Mouse (Mus musculus) embryonic facial prominence, embryonic 10.5 days (tissue): ENCODE measurements around the gene Wdr4. TPM values are rescaled to one million over a fixed set of nuclear protein-coding genes. Genes with fewer than 3 reads are reported as not detected.

Experiments used
- DNase-seq: peaks from one replicate; pipeline ENCODE4 v3.0.0-alpha.2; 2017; ENCODE audit warnings: low spot score
- H3K27ac ChIP-seq: fragments of 300-500 bp; sonication (generic); replicated peaks from 2 replicates; pipeline ENCODE4 v1.5.1; 2016; ENCODE audit warnings: mild to moderate bottlenecking
- H3K27me3 ChIP-seq: fragments of 300-500 bp; sonication (generic); replicated peaks from 2 replicates; pipeline ENCODE4 v1.6.1; 2016; ENCODE audit warnings: low read depth, mild to moderate bottlenecking; ENCODE audit not compliant: poor library complexity, severe bottlenecking
- H3K36me3 ChIP-seq: fragments of 300-500 bp; sonication (generic); replicated peaks from 2 replicates; pipeline ENCODE4 v1.6.1; 2016; ENCODE audit warnings: mild to moderate bottlenecking, moderate library complexity
- H3K4me1 ChIP-seq: fragments of 300-500 bp; sonication (generic); 2 replicates; pipeline ENCODE4 v1.6.1; 2016
- H3K4me3 ChIP-seq: fragments of 300-500 bp; sonication (generic); 2 replicates; pipeline ENCODE4 v1.5.1; 2016; ENCODE audit warnings: mild to moderate bottlenecking, moderate library complexity
- H3K9me3 ChIP-seq: fragments of 300-500 bp; sonication (generic); 2 replicates; pipeline ENCODE4 v1.6.1; 2016; ENCODE audit warnings: mild to moderate bottlenecking
- WGBS: fragments of 180-500 bp; shearing (Covaris S2); methylation state at CpG from one replicate; pipeline ENCODE4 v1.1.7; 2016; 5-methylcytosine and 5-hydroxymethylcytosine counted together
- polyA plus RNA-seq: library from polyadenylated mRNA; unstranded; fragments of >200 nt; fragmentation: Nextera tagmentation; extraction: Ambion mirVana; gene quantifications from 2 replicates; pipeline ENCODE4 v1.2.1, GENCODE M21; 2016

Gene Wdr4
- polyA plus RNA-seq, 1 experiment from 2014 or later, result 67.7 TPM

- H3K27ac ChIP-seq, result no peak overlapping the region
- peaks cover 100% of the 10 kb centered on the region for H3K36me3 ChIP-seq
- H3K27me3 ChIP-seq, result no peaks in the 10 kb centered on the region
- H3K4me1 ChIP-seq, result no peaks in the 10 kb centered on the region
- no peaks in the 10 kb centered on the region for H3K9me3 ChIP-seq
- no peak overlapping the region for H3K4me3 ChIP-seq
- 91% methylated on average over 12 of the region's 12 CpGs for WGBS
- no peak for DNase-seq
Measured at GRCm38 (mm10) chr17:31503337-31503736, 16.4 kb downstream of the Wdr4 start.

- H3K4me1 ChIP-seq, result no peaks in the 10 kb centered on the region
- DNase-seq, result no peak
- WGBS, result 91% methylated on average over 12 of the region's 12 CpGs
- H3K36me3 ChIP-seq, result peaks cover 100% of the 10 kb centered on the region
- H3K27me3 ChIP-seq, result no peaks in the 10 kb centered on the region
- no peak overlapping the region for H3K27ac ChIP-seq
- no peak overlapping the region for H3K4me3 ChIP-seq
- no peaks in the 10 kb centered on the region for H3K9me3 ChIP-seq
Measured at GRCm38 (mm10) chr17:31502261-31502927, 17.4 kb downstream of the Wdr4 start.

- Histone ChIP-seq H3K27me3 (no peaks in the 10 kb centered on the region), H3K4me3 (no peak overlapping the region), H3K36me3 (peaks cover 100% of the 10 kb centered on the region), H3K4me1 (no peaks in the 10 kb centered on the region), H3K9me3 (no peaks in the 10 kb centered on the region), H3K27ac (no peak overlapping the region)
- DNase-seq, result no peak
- WGBS, result 80% methylated on average over 3 of the region's 3 CpGs
Measured at GRCm38 (mm10) chr17:31500908-31501307, 18.9 kb downstream of the Wdr4 start.

- Histone ChIP-seq H3K27ac (no peak overlapping the region), H3K9me3 (no peaks in the 10 kb centered on the region), H3K4me1 (no peaks in the 10 kb centered on the region), H3K36me3 (peaks cover 100% of the 10 kb centered on the region), H3K4me3 (no peak overlapping the region), H3K27me3 (no peaks in the 10 kb centered on the region)
- 90% methylated on average over 8 of the region's 8 CpGs for WGBS
- no peak for DNase-seq
Measured at GRCm38 (mm10) chr17:31500416-31500815, 19.4 kb downstream of the Wdr4 start.

GRCm38 (mm10) chr17:31499725-31500124 is 20.1 kb downstream of the Wdr4 start:
- DNase-seq, result no peak
- H3K27me3 ChIP-seq, result no peaks in the 10 kb centered on the region
- no peaks in the 10 kb centered on the region for H3K4me1 ChIP-seq
- peaks cover 100% of the 10 kb centered on the region for H3K36me3 ChIP-seq
- 95% methylated on average over 12 of the region's 12 CpGs for WGBS
- no peak overlapping the region for H3K4me3 ChIP-seq
- no peaks in the 10 kb centered on the region for H3K9me3 ChIP-seq
- no peak overlapping the region for H3K27ac ChIP-seq

GRCm38 (mm10) chr17:31497726-31498125 is 22.1 kb downstream of the Wdr4 start:
- Histone ChIP-seq H3K27ac (no peak overlapping the region), H3K36me3 (peaks cover 80% of the 10 kb centered on the region), H3K9me3 (no peaks in the 10 kb centered on the region), H3K4me3 (no peak overlapping the region), H3K4me1 (no peaks in the 10 kb centered on the region), H3K27me3 (no peaks in the 10 kb centered on the region)
- no peak for DNase-seq
- whole genome bisulfite sequencing, result 90% methylated on average over 6 of the region's 6 CpGs

GRCm38 (mm10) chr17:31494989-31495388 is 24.8 kb downstream of the Wdr4 start:
- Histone ChIP-seq H3K4me3 (no peak overlapping the region), H3K36me3 (peaks cover 53% of the 10 kb centered on the region), H3K27me3 (no peaks in the 10 kb centered on the region), H3K4me1 (no peaks in the 10 kb centered on the region), H3K27ac (no peak overlapping the region), H3K9me3 (no peaks in the 10 kb centered on the region)
- DNase-seq, result no peak
- WGBS, result 87% methylated on average over 1 of the region's 1 CpGs

GRCm38 (mm10) chr17:31492416-31492815 is 27.4 kb downstream of the Wdr4 start:
- 0 out of 2 replicates have a peak overlapping the region, but pooled peaks have one; percentile 6 for H3K27ac ChIP-seq
- 0% methylated on average over 2 of the region's 2 CpGs for WGBS
- no peaks in the 10 kb centered on the region for H3K27me3 ChIP-seq
- H3K36me3 ChIP-seq, result peaks cover 27% of the 10 kb centered on the region
- no peak overlapping the region for H3K4me3 ChIP-seq
- H3K9me3 ChIP-seq, result no peaks in the 10 kb centered on the region
- peak; percentile 83 for DNase-seq
- H3K4me1 ChIP-seq, result peaks cover 8% of the 10 kb centered on the region

- peaks cover 17% of the 10 kb centered on the region for H3K4me1 ChIP-seq
- no peak overlapping the region for H3K4me3 ChIP-seq
- peaks cover 16% of the 10 kb centered on the region for H3K36me3 ChIP-seq
- DNase-seq, result no peak
- no peaks in the 10 kb centered on the region for H3K27me3 ChIP-seq
- no peaks in the 10 kb centered on the region for H3K9me3 ChIP-seq
- H3K27ac ChIP-seq, result no peak overlapping the region
Measured at GRCm38 (mm10) chr17:31491355-31491754, 28.4 kb downstream of the Wdr4 start.

GRCm38 (mm10) chr17:31487433-31488060 is 32.2 kb downstream of the Wdr4 start:
- Histone ChIP-seq H3K36me3 (no peaks in the 10 kb centered on the region), H3K27me3 (no peaks in the 10 kb centered on the region), H3K9me3 (no peaks in the 10 kb centered on the region), H3K4me1 (peaks cover 17% of the 10 kb centered on the region), H3K4me3 (no peak overlapping the region), H3K27ac (no peak overlapping the region)
- no peak for DNase-seq
- 29% methylated on average over 6 of the region's 6 CpGs for WGBS

- Histone ChIP-seq H3K36me3 (no peaks in the 10 kb centered on the region), H3K4me1 (peaks cover 23% of the 10 kb centered on the region), H3K9me3 (no peaks in the 10 kb centered on the region), H3K4me3 (no peak overlapping the region), H3K27me3 (no peaks in the 10 kb centered on the region), H3K27ac (no peak overlapping the region)
- DNase-seq, result no peak
- WGBS, result 77% methylated on average over 10 of the region's 10 CpGs
Measured at GRCm38 (mm10) chr17:31486616-31487198, 33.1 kb downstream of the Wdr4 start.

- no peak for DNase-seq
- H3K4me1 ChIP-seq, result peaks cover 26% of the 10 kb centered on the region
- peaks cover 9% of the 10 kb centered on the region for H3K36me3 ChIP-seq
- 45% methylated on average over 11 of the region's 11 CpGs for WGBS
- H3K27me3 ChIP-seq, result no peaks in the 10 kb centered on the region
- no peaks in the 10 kb centered on the region for H3K9me3 ChIP-seq
- no peak overlapping the region for H3K27ac ChIP-seq
- H3K4me3 ChIP-seq, result no peak overlapping the region
Measured at GRCm38 (mm10) chr17:31479108-31479844, 40.5 kb downstream of the Wdr4 start.
